Mouse (Mus musculus) midbrain, embryonic 14.5 days (tissue): ENCODE measurements around the gene Sowaha. TPM values are rescaled to one million over a fixed set of nuclear protein-coding genes. Genes with fewer than 3 reads are reported as not detected.
A peak's percentile ranks its signal among the peaks of the same experiment; 100 is the strongest.
"Not testable (repeated sequence)": the region's sequence is repeated elsewhere in the genome, so short reads cannot be mapped to it uniquely, and the experiment has no call there.

Experiments
- ATAC-seq: fragments of 200-750 bp; cut with Nextera tagmentation; 2 replicates; pipeline ENCODE4 v1.8.0; 2017; ENCODE audit warnings: moderate number of reproducible peaks, moderate library complexity; ENCODE audit not compliant: low FRiP score, low TSS enrichment
- DNase-seq: peaks from one replicate; pipeline ENCODE4 v3.0.0-alpha.2; 2015
- H3K27ac ChIP-seq: fragments of 300-500 bp; sonication (generic); replicated peaks from 2 replicates; pipeline ENCODE4 v1.5.1; 2014; ENCODE audit warnings: mild to moderate bottlenecking, low read depth, low read length, moderate library complexity
- H3K27me3 ChIP-seq: fragments of 300-500 bp; sonication (generic); 2 replicates; pipeline ENCODE4 v1.6.1; 2014; ENCODE audit warnings: low read length, control low read depth, mixed read lengths; ENCODE audit not compliant: control insufficient read depth, insufficient read depth
- H3K36me3 ChIP-seq: fragments of 300-500 bp; sonication (generic); 2 replicates; pipeline ENCODE4 v1.6.1; 2014; ENCODE audit warnings: low read length, control low read depth; ENCODE audit not compliant: control insufficient read depth, insufficient read depth
- H3K4me1 ChIP-seq: fragments of 300-500 bp; sonication (generic); 2 replicates; pipeline ENCODE4 v1.6.1; 2014; ENCODE audit warnings: mild to moderate bottlenecking, antibody characterized with exemption, low read length, control low read depth; ENCODE audit not compliant: control insufficient read depth, insufficient read depth
- H3K4me2 ChIP-seq: fragments of 300-500 bp; sonication (generic); 2 replicates; pipeline ENCODE4 v1.6.1; 2014; ENCODE audit warnings: mild to moderate bottlenecking, low read length, moderate library complexity
- H3K4me3 ChIP-seq: fragments of 300-500 bp; sonication (generic); replicated peaks from 2 replicates; pipeline ENCODE4 v1.5.1; 2014; ENCODE audit warnings: low read depth, low read length
- H3K9ac ChIP-seq: fragments of 300-500 bp; sonication (generic); replicated peaks from 2 replicates; pipeline ENCODE4 v1.6.1; 2014; ENCODE audit warnings: mild to moderate bottlenecking, low read length, moderate library complexity
- H3K9me3 ChIP-seq: fragments of 300-500 bp; sonication (generic); 2 replicates; pipeline ENCODE4 v1.6.1; 2016; ENCODE audit warnings: low read length, control low read depth, mixed read lengths; ENCODE audit not compliant: control insufficient read depth
- WGBS: fragments of 180-500 bp; shearing (Covaris S2); extraction: QIAGEN DNeasy Blood & Tissue Kit; methylation state at CpG from one replicate; pipeline ENCODE4 v1.1.7; 2014; 5-methylcytosine and 5-hydroxymethylcytosine counted together
- polyA plus RNA-seq: library from polyadenylated mRNA; unstranded; fragments of >200 nt; fragmentation: Nextera tagmentation; extraction: Ambion mirVana; gene quantifications from 2 replicates; pipeline ENCODE4 v1.2.1, GENCODE M21; 2014

Sowaha gene
- polyA plus RNA-seq, 1 experiment from 2014 or later = 0.50 TPM

DNA sequence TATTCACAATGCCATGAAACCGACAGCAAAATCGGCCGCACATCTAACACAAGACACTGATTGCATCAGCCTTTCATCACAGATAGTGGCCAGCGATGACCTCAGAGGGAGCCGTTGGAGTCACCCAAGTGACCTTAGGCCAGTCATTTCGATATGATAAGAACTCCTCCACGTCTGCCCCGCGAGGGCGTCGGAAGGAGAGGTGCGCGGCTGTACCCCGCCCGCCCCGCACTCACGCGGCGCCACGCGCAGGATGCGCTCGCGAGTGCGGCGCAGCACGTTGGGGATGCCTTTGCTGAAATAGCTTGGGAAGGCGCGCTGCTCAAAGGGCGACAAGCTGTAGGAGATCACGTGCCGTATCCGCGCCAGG is 49.8 kb downstream of the Sowaha start:
- peak overlapping the region; percentile 92 for H3K4me2 ChIP-seq

DNA sequence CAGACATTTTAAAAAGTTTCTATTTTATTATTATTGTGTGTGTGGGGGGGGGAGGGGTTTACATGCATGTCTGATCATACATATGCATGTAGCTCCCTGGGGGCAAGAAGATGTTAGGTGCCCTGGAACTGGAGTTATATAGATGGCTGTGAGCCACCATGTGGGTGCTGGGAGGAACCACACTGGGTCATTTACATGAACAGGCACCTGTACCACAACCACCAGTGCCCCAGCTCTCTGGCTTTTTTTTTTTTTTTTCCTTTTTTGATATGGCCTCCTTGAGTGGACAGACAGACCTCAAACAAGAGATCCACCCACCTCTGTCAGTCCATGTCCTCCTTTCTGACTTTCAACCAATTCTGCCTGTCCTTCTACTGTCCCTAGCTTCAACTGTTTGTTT is 50.9 kb downstream of the Sowaha start:
- H3K9me3 ChIP-seq = no peaks in the 10 kb centered on the region
- peaks cover 19% of the 10 kb centered on the region for H3K36me3 ChIP-seq
- no peak overlapping the region for H3K9ac ChIP-seq
- H3K4me2 ChIP-seq = peak overlapping the region; percentile 92
- DNase-seq (no peak), ATAC-seq (no peak)
- peaks cover 11% of the 10 kb centered on the region for H3K4me1 ChIP-seq
- H3K4me3 ChIP-seq = no peak overlapping the region
- no peaks in the 10 kb centered on the region for H3K27me3 ChIP-seq
- no peak overlapping the region for H3K27ac ChIP-seq

More for the DNA sequence above, 49.8 kb downstream of the Sowaha start:
- WGBS = under 1% methylated on average over 34 of the region's 34 CpGs
- H3K27ac ChIP-seq = peak overlapping the region; percentile 80
- DNase-seq = no peak
- H3K4me3 ChIP-seq = peak overlapping the region; percentile 97
- peaks cover 19% of the 10 kb centered on the region for H3K36me3 ChIP-seq
- ATAC-seq = peak; percentile 54
- H3K9ac ChIP-seq = peak overlapping the region; percentile 89
- no peaks in the 10 kb centered on the region for H3K27me3 ChIP-seq
- peaks cover 11% of the 10 kb centered on the region for H3K4me1 ChIP-seq
- H3K9me3 ChIP-seq = no peaks in the 10 kb centered on the region

DNA sequence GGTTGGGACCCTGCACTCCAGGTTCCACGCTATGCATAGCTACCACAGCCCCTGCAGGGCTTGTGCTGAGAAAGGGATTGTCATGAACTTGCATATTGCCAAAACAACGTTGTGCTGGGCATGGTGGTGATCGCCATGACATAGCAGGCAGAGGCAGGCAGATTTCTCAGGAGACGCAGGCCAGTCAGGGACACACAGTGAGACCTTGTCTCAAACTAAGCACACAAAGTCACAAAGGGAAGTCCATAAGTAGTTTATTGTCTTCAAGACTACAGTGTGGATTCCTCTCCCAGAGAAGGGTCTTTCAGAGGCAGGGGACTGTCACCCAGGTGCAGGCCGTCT is 51.4 kb downstream of the Sowaha start:
- Histone ChIP-seq H3K27me3 (no peaks in the 10 kb centered on the region), H3K9ac (no peak overlapping the region), H3K4me2 (no peak overlapping the region), H3K9me3 (no peaks in the 10 kb centered on the region), H3K4me3 (no peak overlapping the region), H3K36me3 (peaks cover 19% of the 10 kb centered on the region), H3K27ac (no peak overlapping the region), H3K4me1 (peaks cover 11% of the 10 kb centered on the region)
- DNase-seq (no peak), ATAC-seq (no peak)
- WGBS = 93% methylated on average over 5 of the region's 5 CpGs

DNA sequence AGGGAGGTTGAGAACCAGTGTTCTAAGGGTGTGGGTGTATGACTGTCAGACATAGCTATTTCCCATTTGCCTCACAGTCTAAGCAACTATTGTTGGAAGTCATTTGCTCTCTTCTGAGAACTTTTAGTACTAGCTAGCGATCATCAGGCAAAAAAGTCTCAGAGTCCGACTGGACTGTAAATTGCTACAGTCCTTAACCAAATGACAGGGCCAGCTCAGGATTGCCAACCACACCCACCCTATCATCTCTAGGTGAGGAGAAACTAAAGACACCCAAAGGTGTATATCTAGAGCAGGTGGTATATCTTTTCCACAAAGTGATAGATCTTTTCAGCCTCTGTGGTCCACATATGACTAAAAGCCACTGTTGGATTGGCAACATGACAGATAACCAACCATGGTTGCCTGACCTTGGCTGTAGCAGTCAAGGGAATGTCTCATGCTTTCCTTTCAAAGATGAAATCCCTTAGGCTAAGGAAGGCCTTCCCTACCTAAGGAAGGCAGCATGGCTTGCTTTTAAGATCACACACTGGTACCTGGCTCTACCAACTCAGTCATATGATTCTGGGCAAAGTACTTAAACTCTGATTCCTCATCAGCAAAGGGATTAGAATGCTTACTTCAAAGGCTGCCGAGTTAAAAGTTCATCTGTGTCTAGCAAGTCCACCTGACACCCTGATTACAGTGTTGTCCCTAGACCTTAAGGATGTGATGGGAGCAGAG is 51.9 kb downstream of the Sowaha start:
- DNase-seq = no peak
- Histone ChIP-seq H3K27ac (no peak overlapping the region), H3K4me1 (peaks cover 11% of the 10 kb centered on the region), H3K27me3 (no peaks in the 10 kb centered on the region), H3K9me3 (no peaks in the 10 kb centered on the region), H3K4me2 (no peak overlapping the region), H3K9ac (no peak overlapping the region), H3K36me3 (peaks cover 19% of the 10 kb centered on the region), H3K4me3 (no peak overlapping the region)
- WGBS = 96% methylated on average over 3 of the region's 3 CpGs
- no peak for ATAC-seq

- peaks cover 11% of the 10 kb centered on the region for H3K4me1 ChIP-seq
- not testable (repeated sequence) for H3K4me3 ChIP-seq, DNase-seq, H3K27ac ChIP-seq, H3K4me2 ChIP-seq, H3K9ac ChIP-seq, ATAC-seq, H3K9me3 ChIP-seq, H3K27me3 ChIP-seq
- H3K36me3 ChIP-seq = peaks cover 19% of the 10 kb centered on the region
- WGBS = 85% methylated on average over 3 of the region's 3 CpGs
These were observed 53.2 kb downstream of the Sowaha start for GRCm38 (mm10) chr11:53426914-53427313.

Other genes with a start within 250 kb of the Sowaha start
- gene Hspa4, start 179.8 kb downstream of the Sowaha start, polyA plus RNA-seq = 42.2 and 57.4 TPM in 2 replicates
- gene Zcchc10, start 155.6 kb downstream of the Sowaha start, polyA plus RNA-seq = 15.1 and 20.3 TPM in 2 replicates
- 105 and 107 TPM in 2 replicates for gene Aff4, start 129.4 kb downstream of the Sowaha start, polyA plus RNA-seq
- gene Leap2, start 57.1 kb downstream of the Sowaha start, polyA plus RNA-seq = not detected in 2 replicates
- 665 and 802 TPM in 2 replicates for gene Uqcrq, start 49.4 kb downstream of the Sowaha start, polyA plus RNA-seq
- 3.7 and 5.9 TPM in 2 replicates for gene Gdf9, start 49.3 kb downstream of the Sowaha start, polyA plus RNA-seq
- not detected in 2 replicates for gene Gm10447, start 23.2 kb downstream of the Sowaha start, polyA plus RNA-seq
- gene Shroom1, start 23.1 kb downstream of the Sowaha start, polyA plus RNA-seq = 1.5 and 1.9 TPM in 2 replicates
- gene Gm9837, start 9.8 kb downstream of the Sowaha start, polyA plus RNA-seq = not detected in 2 replicates
- gene Gm9945, start 108 bp downstream of the Sowaha start, polyA plus RNA-seq = not detected in 2 replicates
- gene Sept8, start 39.0 kb upstream of the Sowaha start, polyA plus RNA-seq = 13.0 and 16.5 TPM in 2 replicates
- 301 and 306 TPM in 2 replicates for gene Kif3a, start 87.1 kb upstream of the Sowaha start, polyA plus RNA-seq
- gene Il4, start 138.4 kb upstream of the Sowaha start, polyA plus RNA-seq = 8.8 and 10.9 TPM in 2 replicates
- not detected in 2 replicates for gene Il13, start 154.4 kb upstream of the Sowaha start, polyA plus RNA-seq
- gene Rad50, start 227.0 kb upstream of the Sowaha start, polyA plus RNA-seq = 9.1 and 11.2 TPM in 2 replicates
- not detected in 2 replicates for gene Il5, start 240.5 kb upstream of the Sowaha start, polyA plus RNA-seq